Mouse (Mus musculus) spleen, embryonic (tissue): Measurements from ENCODE around the gene Prl7a2.

Experiments used
- CTCF ChIA-PET: fragments of 350-600 bp; sonication (Branson Sonifier 250); formaldehyde crosslinking; loops from one replicate; lab custom pipeline; 2022; lab: Charles Lee

Gene Prl7a2

GRCm38 (mm10) chr13:27667936-27668335, at the start of gene Prl7a2:
TSS of gene Prl7a2 (minus strand) at chr13:27668036.
- CTCF ChIA-PET, result no interaction called here

GRCm38 (mm10) chr13:27716636-27717035, 48.8 kb upstream of the Prl7a2 start, which contains the start of gene Prl7d1:
TSS of gene Prl7d1 (minus strand) at chr13:27716736.
- CTCF ChIA-PET, result no interaction called here

DNA sequence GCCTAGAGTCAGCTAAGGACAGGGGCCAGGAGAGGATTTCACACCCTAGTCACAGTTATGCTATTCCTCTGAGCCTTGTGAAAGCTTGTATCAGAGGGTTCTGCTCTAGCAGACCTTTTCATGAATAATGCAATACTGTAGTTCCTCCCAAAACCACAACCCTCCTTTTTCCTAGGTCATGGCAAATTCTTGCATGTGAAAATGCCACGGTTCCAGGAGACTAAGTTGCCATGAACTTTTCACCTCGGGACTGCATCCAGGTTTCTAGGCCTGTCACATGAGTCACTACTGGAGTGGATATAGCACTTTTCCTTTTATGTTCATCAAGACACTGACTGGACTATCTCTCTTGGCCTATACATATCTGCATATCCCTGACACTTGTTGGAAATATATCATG, 38.7 kb upstream of the Prl7a2 start:
- CTCF ChIA-PET, result no interaction called here

GRCm38 (mm10) chr13:27660747-27661146, 7.1 kb downstream of the Prl7a2 start:
- CTCF ChIA-PET, result no interaction called here

DNA sequence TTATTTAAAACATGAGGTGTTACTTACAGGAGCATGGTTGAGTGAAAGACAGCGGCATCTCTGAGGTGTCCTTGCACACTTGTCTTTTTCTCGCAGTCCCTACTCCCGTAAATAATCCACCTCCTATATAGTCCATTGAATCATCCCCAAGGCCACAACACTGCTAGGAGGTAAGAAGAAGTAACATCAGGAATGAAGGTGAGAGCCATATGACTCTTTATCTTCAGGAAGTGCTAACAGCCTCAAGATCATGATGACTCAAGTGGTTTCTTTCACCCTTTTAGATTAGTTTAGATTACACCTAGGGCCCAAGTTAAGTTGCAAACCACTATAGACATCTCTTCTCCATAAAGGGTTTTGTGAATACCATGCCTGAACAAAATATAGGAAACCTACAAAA, 25.4 kb downstream of the Prl7a2 start, which contains the start of gene Prl7a1:
Gene Prl7a1 (minus strand): TSS at position 101 of the 400 bp plus-strand sequence.
- CTCF ChIA-PET, result no interaction called here

GRCm38 (mm10) chr13:27610482-27610881, 57.4 kb downstream of the Prl7a2 start, which contains the start of gene Prl7b1:
TSS of gene Prl7b1 (minus strand) at chr13:27610582.
- CTCF ChIA-PET, result no interaction called here
